Mouse (Mus musculus) c-Kit-positive CD71-positive TER-119-negative erythroid progenitor cells, embryonic 14.5 days (primary cell): ENCODE measurements around the gene Npw.

Source experiments
- DNase-seq: peaks from one replicate; pipeline ENCODE4 v3.0.0-alpha.2; 2013; ENCODE audit warnings: low read depth

The Npw gene

GRCm38 (mm10) chr17:24658017-24658758 is at the start of gene Npw:
Npw (minus strand) TSS chr17:24658457.
- DNase-seq: no peak

- DNase-seq: no peak
Measured at GRCm38 (mm10) chr17:24707801-24708425, 49.7 kb upstream of the Npw start.

- DNase-seq: peak; percentile 92
Measured at GRCm38 (mm10) chr17:24706982-24707800, 48.9 kb upstream of the Npw start, which contains the start of gene Tbl3. Tbl3 (minus strand) TSS chr17:24707660.

DNA sequence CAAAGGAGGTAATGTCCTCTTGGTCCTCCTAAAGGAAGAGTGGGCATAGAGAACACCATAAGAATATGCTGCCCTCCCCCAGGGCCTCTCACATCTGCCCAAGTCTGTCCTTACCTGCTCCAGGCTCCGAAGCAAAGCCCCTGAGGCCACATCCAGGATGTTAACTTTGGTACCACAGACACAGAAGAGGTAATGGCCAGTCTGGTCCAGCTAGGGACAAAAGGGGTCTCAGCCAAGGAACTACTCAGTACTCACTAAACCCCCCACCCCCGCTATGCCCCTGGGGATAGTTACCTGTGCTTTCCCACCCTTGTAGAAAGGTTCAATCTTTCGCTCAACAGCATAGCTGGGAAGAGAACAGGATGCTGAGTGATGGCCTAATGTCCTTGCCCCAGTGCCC is 47.6 kb upstream of the Npw start:
- DNase-seq: no peak

GRCm38 (mm10) chr17:24701251-24701650 is 43.0 kb upstream of the Npw start:
- no peak for DNase-seq

- no peak for DNase-seq
Measured at GRCm38 (mm10) chr17:24699473-24699872, 41.2 kb upstream of the Npw start.

DNA sequence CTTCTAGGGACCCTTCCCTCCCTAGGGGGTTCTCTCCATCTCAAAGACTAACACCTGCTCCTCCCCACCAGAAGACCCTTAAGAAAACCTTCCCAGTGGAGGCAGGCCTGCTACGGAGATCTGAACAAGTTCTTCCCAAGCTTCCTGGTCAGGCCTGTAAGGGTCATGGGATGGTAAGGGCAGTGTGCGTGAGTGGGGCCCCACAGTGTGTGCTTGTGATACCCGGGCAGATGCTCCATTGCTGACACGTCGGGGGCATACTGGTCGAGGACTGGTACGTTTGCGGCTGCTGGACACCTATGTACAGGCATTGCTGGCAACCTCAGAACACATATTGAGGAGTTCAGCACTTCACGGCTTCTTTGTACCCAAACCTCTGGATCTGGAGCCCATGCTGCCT is 40.5 kb upstream of the Npw start:
- DNase-seq: no peak

DNA sequence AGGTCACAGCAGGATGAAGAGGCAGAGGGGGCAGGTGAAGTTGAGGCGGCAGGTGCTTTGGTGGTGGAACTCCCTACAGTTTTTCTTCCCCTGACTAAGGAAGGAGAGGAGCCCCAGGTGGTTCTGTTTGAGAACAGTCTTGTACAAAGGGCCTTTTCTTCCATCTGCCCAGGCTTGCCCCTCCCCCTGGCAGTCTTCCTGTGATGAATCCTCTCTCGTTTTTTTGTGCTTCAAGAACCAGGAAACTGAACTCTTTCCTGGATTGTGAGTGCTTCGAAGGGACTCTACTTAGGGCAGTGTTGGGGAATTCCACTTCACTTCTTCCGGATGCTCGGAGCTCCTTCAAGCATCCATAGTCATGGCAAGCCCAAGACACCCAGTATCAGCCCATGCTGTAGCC is 39.7 kb upstream of the Npw start:
- no peak for DNase-seq

- peak; percentile 72 for DNase-seq
Measured at GRCm38 (mm10) chr17:24696011-24696697, 37.9 kb upstream of the Npw start, which contains the start of the genes Gfer and Noxo1. Gfer (minus strand) TSS chr17:24696156. Noxo1 (plus strand) TSS chr17:24696234.

DNA sequence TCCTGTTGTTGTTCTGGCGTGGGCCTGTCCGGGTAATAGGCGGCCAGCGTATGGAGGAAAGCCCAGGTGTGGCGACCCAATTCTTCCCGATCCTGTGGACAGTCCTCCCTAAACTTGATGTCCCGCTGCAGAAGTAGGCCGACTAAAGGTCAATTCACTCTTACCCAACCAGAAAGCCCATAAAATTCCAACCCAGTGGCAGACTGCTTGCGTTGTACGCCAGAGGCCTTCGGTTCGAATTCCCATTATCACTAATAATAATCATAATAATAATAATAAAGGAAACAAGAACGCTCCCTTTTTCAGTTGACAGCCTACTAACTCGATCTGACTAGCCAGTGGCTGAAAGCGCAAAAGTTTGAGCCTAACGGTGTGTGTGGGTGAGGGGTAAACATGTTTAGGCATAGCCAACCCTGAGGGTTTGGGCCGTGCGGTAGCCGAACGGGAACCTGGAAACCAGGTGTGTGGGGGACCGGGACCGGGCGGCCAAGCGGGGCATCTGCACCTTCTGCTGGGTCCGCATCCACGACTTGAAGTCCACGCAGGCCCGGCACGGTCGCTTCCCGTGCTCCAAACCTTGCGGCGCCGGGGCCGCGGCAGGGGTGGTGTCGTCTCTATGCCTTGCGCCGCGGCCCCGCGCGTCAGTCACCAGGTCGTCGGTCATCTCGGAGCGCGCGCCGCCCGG is 37.2 kb upstream of the Npw start:
- no peak for DNase-seq

- DNase-seq: no peak
Measured at GRCm38 (mm10) chr17:24692385-24692784, 34.1 kb upstream of the Npw start.

- no peak for DNase-seq
Measured at GRCm38 (mm10) chr17:24689251-24690081, 31.2 kb upstream of the Npw start, which contains the start of gene Syngr3. Syngr3 (minus strand) TSS chr17:24689955.

DNA sequence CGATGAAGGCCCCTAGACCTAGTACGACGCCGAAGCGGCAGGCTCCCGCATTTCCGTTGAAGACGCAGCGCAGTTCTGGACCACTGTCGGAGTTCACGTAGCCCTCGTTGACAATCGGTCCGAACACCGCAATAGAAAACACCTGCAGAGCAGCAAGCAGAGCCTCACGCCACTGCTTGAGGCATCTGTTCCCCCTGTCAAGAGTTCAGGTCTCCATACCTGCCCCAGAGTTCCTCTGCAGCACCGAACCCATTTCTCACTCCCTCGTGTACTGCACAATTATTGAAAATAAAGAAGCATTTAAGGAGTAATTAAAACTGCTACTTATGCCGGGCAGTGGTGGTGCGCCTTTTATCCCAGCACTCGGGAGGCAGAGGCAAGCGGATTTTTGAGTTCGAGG is 29.3 kb upstream of the Npw start:
- DNase-seq: no peak

GRCm38 (mm10) chr17:24687146-24687595 is 28.9 kb upstream of the Npw start:
- DNase-seq: peak; percentile 46

- no peak for DNase-seq
Measured at GRCm38 (mm10) chr17:24686514-24686913, 28.3 kb upstream of the Npw start.

DNA sequence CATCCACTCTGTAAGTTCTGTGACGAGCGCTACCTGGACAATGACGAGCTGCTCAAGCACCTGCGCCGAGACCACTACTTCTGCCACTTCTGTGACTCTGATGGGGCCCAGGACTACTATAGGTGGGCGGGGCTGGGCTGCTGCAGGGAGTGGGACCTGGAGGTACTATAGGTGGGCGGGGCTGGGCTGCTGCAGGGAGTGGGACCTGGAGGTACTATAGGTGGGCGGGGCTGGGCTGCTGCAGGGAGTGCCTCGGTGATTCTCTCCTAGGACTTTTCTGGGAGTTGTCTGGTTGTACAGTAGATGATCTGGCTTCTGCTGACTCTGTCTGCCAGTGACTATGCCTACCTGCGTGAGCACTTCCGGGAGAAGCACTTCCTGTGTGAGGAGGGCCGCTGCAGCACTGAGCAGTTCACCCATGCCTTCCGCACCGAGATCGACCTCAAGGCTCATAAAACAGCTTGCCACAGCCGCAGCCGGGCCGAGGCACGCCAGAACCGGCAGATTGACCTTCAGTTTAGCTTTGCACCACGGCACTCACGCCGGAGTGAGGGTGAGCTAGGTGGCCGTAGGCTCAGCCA is 19.3 kb upstream of the Npw start:
- no peak for DNase-seq

GRCm38 (mm10) chr17:24676877-24677276 is 18.6 kb upstream of the Npw start:
- no peak for DNase-seq

DNA sequence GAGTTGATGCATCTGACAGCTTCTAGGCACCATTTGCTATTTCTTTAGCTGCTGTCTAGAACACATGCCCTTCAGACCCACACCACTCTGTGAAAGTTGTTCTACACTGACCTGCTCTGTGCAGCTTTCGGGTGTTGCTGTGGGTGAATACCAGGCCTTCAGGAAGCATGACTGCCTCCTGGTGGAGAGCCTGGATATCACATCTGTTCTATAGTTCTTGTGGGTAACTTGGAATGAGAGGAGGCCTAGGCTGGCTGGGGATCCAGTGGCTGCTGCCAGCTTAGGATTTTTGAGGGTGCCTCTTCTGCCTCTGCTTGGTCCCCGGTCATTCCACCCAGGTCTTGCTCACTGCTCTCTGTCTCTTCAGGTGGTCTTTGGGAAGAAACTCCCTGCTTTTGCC is 17.9 kb upstream of the Npw start:
- peak; percentile 72 for DNase-seq

- DNase-seq: no peak
Measured at GRCm38 (mm10) chr17:24674277-24674676, 16.0 kb upstream of the Npw start.

GRCm38 (mm10) chr17:24672141-24672540 is 13.9 kb upstream of the Npw start:
- DNase-seq: no peak
